Mouse (Mus musculus) midbrain, embryonic 14.5 days (tissue): ENCODE measurements around the gene Chp1. TPM values are rescaled to one million over a fixed set of nuclear protein-coding genes. Genes with fewer than 3 reads are reported as not detected.

Source experiments
- ATAC-seq: fragments of 200-750 bp; cut with Nextera tagmentation; 2 replicates; pipeline ENCODE4 v1.8.0; 2017; ENCODE audit warnings: moderate number of reproducible peaks, moderate library complexity; ENCODE audit not compliant: low FRiP score, low TSS enrichment
- DNase-seq: peaks from one replicate; pipeline ENCODE4 v3.0.0-alpha.2; 2015
- H3K27ac ChIP-seq: fragments of 300-500 bp; sonication (generic); replicated peaks from 2 replicates; pipeline ENCODE4 v1.5.1; 2014; ENCODE audit warnings: mild to moderate bottlenecking, low read depth, low read length, moderate library complexity
- H3K27me3 ChIP-seq: fragments of 300-500 bp; sonication (generic); 2 replicates; pipeline ENCODE4 v1.6.1; 2014; ENCODE audit warnings: low read length, control low read depth, mixed read lengths; ENCODE audit not compliant: control insufficient read depth, insufficient read depth
- H3K36me3 ChIP-seq: fragments of 300-500 bp; sonication (generic); 2 replicates; pipeline ENCODE4 v1.6.1; 2014; ENCODE audit warnings: low read length, control low read depth; ENCODE audit not compliant: control insufficient read depth, insufficient read depth
- H3K4me1 ChIP-seq: fragments of 300-500 bp; sonication (generic); 2 replicates; pipeline ENCODE4 v1.6.1; 2014; ENCODE audit warnings: mild to moderate bottlenecking, antibody characterized with exemption, low read length, control low read depth; ENCODE audit not compliant: control insufficient read depth, insufficient read depth
- H3K4me2 ChIP-seq: fragments of 300-500 bp; sonication (generic); 2 replicates; pipeline ENCODE4 v1.6.1; 2014; ENCODE audit warnings: mild to moderate bottlenecking, low read length, moderate library complexity
- H3K4me3 ChIP-seq: fragments of 300-500 bp; sonication (generic); replicated peaks from 2 replicates; pipeline ENCODE4 v1.5.1; 2014; ENCODE audit warnings: low read depth, low read length
- H3K9ac ChIP-seq: fragments of 300-500 bp; sonication (generic); replicated peaks from 2 replicates; pipeline ENCODE4 v1.6.1; 2014; ENCODE audit warnings: mild to moderate bottlenecking, low read length, moderate library complexity
- H3K9me3 ChIP-seq: fragments of 300-500 bp; sonication (generic); 2 replicates; pipeline ENCODE4 v1.6.1; 2016; ENCODE audit warnings: low read length, control low read depth, mixed read lengths; ENCODE audit not compliant: control insufficient read depth
- WGBS: fragments of 180-500 bp; shearing (Covaris S2); extraction: QIAGEN DNeasy Blood & Tissue Kit; methylation state at CpG from one replicate; pipeline ENCODE4 v1.1.7; 2014; 5-methylcytosine and 5-hydroxymethylcytosine counted together
- polyA plus RNA-seq: library from polyadenylated mRNA; unstranded; fragments of >200 nt; fragmentation: Nextera tagmentation; extraction: Ambion mirVana; gene quantifications from 2 replicates; pipeline ENCODE4 v1.2.1, GENCODE M21; 2014

The Chp1 gene
- polyA plus RNA-seq, 1 experiment from 2014 or later, result 57.4 TPM

DNA sequence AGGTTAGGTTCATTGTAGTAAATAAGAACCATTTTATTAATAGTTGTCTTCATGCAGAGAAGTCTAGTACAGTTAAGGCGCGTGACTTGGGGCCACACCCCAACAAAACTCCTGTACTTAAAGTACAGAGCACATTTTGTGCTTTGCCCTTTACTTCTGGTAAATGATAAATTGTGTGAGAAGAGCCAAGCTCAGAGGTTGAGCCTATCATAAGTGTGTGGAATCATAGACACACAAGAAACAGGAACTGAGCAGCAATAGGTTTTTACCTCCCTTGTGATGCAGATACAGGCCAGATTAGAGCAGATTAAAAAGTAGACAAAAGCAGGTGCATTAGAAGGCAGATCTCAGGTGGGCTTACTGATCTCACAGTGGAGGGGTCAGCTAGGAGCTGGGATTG, 73.8 kb downstream of the Chp1 start:
- H3K4me3 ChIP-seq, result no peak overlapping the region
- H3K4me2 ChIP-seq, result no peak overlapping the region
- H3K36me3 ChIP-seq, result no peaks in the 10 kb centered on the region
- no peak overlapping the region for H3K27ac ChIP-seq
- ATAC-seq (no peak), DNase-seq (no peak)
- H3K9me3 ChIP-seq, result no peaks in the 10 kb centered on the region
- peaks cover 10% of the 10 kb centered on the region; the same call in 1 of the 2 replicates for H3K4me1 ChIP-seq
- H3K9ac ChIP-seq, result no peak overlapping the region
- WGBS, result 98% methylated on average over 2 of the region's 2 CpGs
- H3K27me3 ChIP-seq, result no peaks in the 10 kb centered on the region

Other genes starting within 250 kb of the Chp1 start
- gene Dll4, start 221.9 kb upstream of the Chp1 start, polyA plus RNA-seq, result 4.0 and 4.4 TPM in 2 replicates
- 5.0 and 8.4 TPM in 2 replicates for gene Chac1, start 196.5 kb upstream of the Chp1 start, polyA plus RNA-seq
- gene Ino80, start 70.0 kb upstream of the Chp1 start, polyA plus RNA-seq, result 6.1 and 6.5 TPM in 2 replicates
- gene Exd1, start 70 bp upstream of the Chp1 start, polyA plus RNA-seq, result 0.24 and 0.50 TPM in 2 replicates
- gene Nusap1, start 70.6 kb downstream of the Chp1 start, polyA plus RNA-seq, result 11.0 and 19.4 TPM in 2 replicates
- gene Oip5, start 70.8 kb downstream of the Chp1 start, polyA plus RNA-seq, result 4.2 and 6.2 TPM in 2 replicates
- 34.4 and 35.0 TPM in 2 replicates for gene Ndufaf1, start 115.1 kb downstream of the Chp1 start, polyA plus RNA-seq
- gene Rtf1, start 127.4 kb downstream of the Chp1 start, polyA plus RNA-seq, result 46.2 and 59.4 TPM in 2 replicates
- gene Itpka, start 194.6 kb downstream of the Chp1 start, polyA plus RNA-seq, result 0.12 and 0.18 TPM in 2 replicates
- 1.5 and 3.0 TPM in 2 replicates for gene Ltk, start 212.7 kb downstream of the Chp1 start, polyA plus RNA-seq
- 12.5 and 21.3 TPM in 2 replicates for gene Rpap1, start 239.8 kb downstream of the Chp1 start, polyA plus RNA-seq